Mouse (Mus musculus) retina, postnatal 7 days (tissue): ENCODE data around the gene Kcns3.
A peak's percentile ranks its signal among the peaks of the same experiment; 100 is the strongest.

Source experiments
- DNase-seq: peaks from one replicate; pipeline ENCODE4 v3.0.0-alpha.2; 2012; ENCODE audit warnings: low read depth, low spot score

Gene Kcns3

GRCm38 (mm10) chr12:11151015-11151414 is at the start of gene Kcns3:
Kcns3 (minus strand) TSS chr12:11151056.
- no peak for DNase-seq

- DNase-seq = no peak
These were observed 47.7 kb upstream of the Kcns3 start for GRCm38 (mm10) chr12:11198551-11198950.

GRCm38 (mm10) chr12:11198026-11198425 is 47.2 kb upstream of the Kcns3 start:
- no peak for DNase-seq

GRCm38 (mm10) chr12:11196830-11197229 is 46.0 kb upstream of the Kcns3 start:
- no peak for DNase-seq

- DNase-seq = peak; percentile 27
These were observed 45.3 kb upstream of the Kcns3 start for GRCm38 (mm10) chr12:11196142-11196597.

- DNase-seq = no peak
These were observed 44.2 kb upstream of the Kcns3 start for GRCm38 (mm10) chr12:11195031-11195430.

GRCm38 (mm10) chr12:11178486-11179154 is 27.8 kb upstream of the Kcns3 start:
- peak; percentile 71 for DNase-seq

GRCm38 (mm10) chr12:11177408-11178394 is 26.8 kb upstream of the Kcns3 start:
- no peak for DNase-seq

- DNase-seq = no peak
These were observed 7.8 kb upstream of the Kcns3 start for GRCm38 (mm10) chr12:11158670-11159069.

GRCm38 (mm10) chr12:11155123-11155522 is 4.3 kb upstream of the Kcns3 start:
- no peak for DNase-seq

GRCm38 (mm10) chr12:11153587-11153986 is 2.7 kb upstream of the Kcns3 start:
- DNase-seq = no peak

GRCm38 (mm10) chr12:11150192-11150935 is 492 bp downstream of the Kcns3 start:
- DNase-seq = no peak

- no peak for DNase-seq
These were observed 1.2 kb downstream of the Kcns3 start for GRCm38 (mm10) chr12:11149421-11150191.

GRCm38 (mm10) chr12:11149121-11149420 is 1.8 kb downstream of the Kcns3 start:
- DNase-seq = no peak

GRCm38 (mm10) chr12:11144894-11145293 is 6.0 kb downstream of the Kcns3 start:
- no peak for DNase-seq

- no peak for DNase-seq
These were observed 18.4 kb downstream of the Kcns3 start for GRCm38 (mm10) chr12:11132418-11132817.

GRCm38 (mm10) chr12:11129188-11129587 is 21.7 kb downstream of the Kcns3 start:
- DNase-seq = no peak

GRCm38 (mm10) chr12:11126186-11126759 is 24.6 kb downstream of the Kcns3 start:
- DNase-seq = no peak

GRCm38 (mm10) chr12:11101565-11101964 is 49.3 kb downstream of the Kcns3 start:
- DNase-seq = no peak

GRCm38 (mm10) chr12:11088626-11089372 is 62.1 kb downstream of the Kcns3 start:
- no peak for DNase-seq
